Mouse (Mus musculus) thymus, adult 2 months (tissue): ENCODE data around the gene Msrb3.

ENCODE experiments used
- CTCF ChIP-seq: fragments of 200-500 bp; IDR thresholded peaks from 2 replicates; pipeline ENCODE4 v1.5.1; 2012; ENCODE audit warnings: mild to moderate bottlenecking, control low read depth, low read length, moderate library complexity, borderline replicate concordance; ENCODE audit not compliant: control insufficient read depth, poor library complexity, insufficient read depth; ENCODE audit errors: extremely low read depth
- POLR2A ChIP-seq: fragments of 200-500 bp; IDR thresholded peaks from 2 replicates; pipeline ENCODE4 v1.6.1; 2012; ENCODE audit warnings: mild to moderate bottlenecking, low read length, control low read depth, moderate library complexity; ENCODE audit not compliant: control insufficient read depth, poor library complexity, insufficient read depth; ENCODE audit errors: extremely low read depth

DNA sequence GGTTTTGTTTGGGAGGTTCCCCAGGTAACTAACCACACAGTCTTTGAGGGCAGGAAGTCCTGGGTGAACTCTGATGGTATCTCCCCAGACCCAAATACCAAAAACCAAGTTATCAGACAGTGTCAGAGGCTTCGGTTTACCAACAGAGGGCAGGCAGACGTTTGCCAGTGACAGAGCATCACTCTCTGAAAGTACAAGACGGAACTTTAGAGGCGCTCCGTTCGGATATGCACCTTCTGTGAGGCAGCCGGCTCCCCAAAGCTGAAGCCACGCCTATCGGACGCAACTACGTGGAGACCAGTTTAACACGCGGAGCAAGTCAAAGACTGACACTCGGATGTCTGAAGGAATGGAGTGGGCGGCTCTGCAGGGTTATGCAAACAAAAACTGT, 3.0 kb downstream of the Msrb3 start:
- TF ChIP-seq POLR2A (no peak), CTCF (no peak)
